Mouse (Mus musculus): ENCODE measurements at regions not wholly inside any gene's neighbourhood (a gene's known extent, or its start where the extent isn't known, plus 50 kb on each side); places are given as distances from the start of the nearest gene placed in this dataset.

DNA sequence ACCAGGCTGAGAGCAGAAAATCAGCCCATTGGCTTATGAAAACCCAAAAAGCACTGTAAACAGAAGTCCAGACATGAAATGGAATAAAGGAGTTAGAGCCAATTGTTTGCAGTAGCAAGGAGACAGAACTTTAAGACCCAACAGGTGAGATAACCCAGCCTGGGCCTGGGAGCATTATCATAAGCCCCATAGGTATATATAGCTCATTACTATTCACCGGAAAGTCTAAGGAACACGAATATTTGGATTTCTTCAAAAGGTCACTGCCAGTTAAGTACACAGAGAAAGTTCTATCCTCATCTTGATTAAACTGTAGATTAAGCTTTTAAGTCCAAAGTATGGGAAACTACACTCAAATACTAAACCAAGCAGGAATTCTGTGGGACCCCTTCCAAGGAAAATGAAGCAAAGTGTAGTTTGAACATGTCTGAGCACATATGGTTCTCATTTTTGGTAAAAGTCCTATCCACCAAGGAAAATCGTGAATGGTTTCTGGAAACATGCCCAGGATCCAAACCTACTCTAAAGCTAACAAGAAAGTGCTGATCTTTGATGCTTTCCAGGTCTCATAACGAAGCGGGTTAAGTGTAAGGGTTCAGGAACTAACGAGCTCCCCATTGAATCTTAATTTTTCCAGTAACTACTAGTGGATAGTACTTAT, 51.5 kb upstream of the Dmac1 start:
- DNase-seq (ENCODE audit: low spot score) (no peak), ATAC-seq (ENCODE audit: insufficient read depth, low read depth) (no peak)
- no peak overlapping the region for H3K4me3 ChIP-seq (ENCODE audit: low read depth, low read length)
- no peaks in the 10 kb centered on the region for H3K9me3 ChIP-seq (replicated peaks; ENCODE audit: control insufficient read depth, low read length)
- H3K4me2 ChIP-seq (ENCODE audit: low read depth, low read length), result no peak overlapping the region
- TF ChIP-seq CTCF (IDR thresholded peaks at IDR 0.05; ENCODE audit: low read depth), result no peak
- TF ChIP-seq EP300 (IDR thresholded peaks at IDR 0.05; ENCODE audit: low read depth), result no peak
- H3K27ac ChIP-seq (ENCODE audit: low read depth), result no peak overlapping the region
- WGBS, result 67% methylated on average over 6 of the region's 6 CpGs
- H3K36me3 ChIP-seq (replicated peaks; ENCODE audit: control insufficient read depth, insufficient read depth, low read length), result no peaks in the 10 kb centered on the region
- no peak overlapping the region for H3K9ac ChIP-seq (replicated peaks; ENCODE audit: low read depth, low read length)
- H3K4me1 ChIP-seq (ENCODE audit: control insufficient read depth, insufficient read depth), result no peaks in the 10 kb centered on the region
- no peaks in the 10 kb centered on the region for H3K27me3 ChIP-seq (ENCODE audit: control insufficient read depth, insufficient read depth, low read length)
